Mouse (Mus musculus): ENCODE data around the gene Fv1.
"Not testable (repeated sequence)": the region's sequence is repeated elsewhere in the genome, so short reads cannot be mapped to it uniquely, and the experiment has no call there.

The Fv1 gene

GRCm38 (mm10) chr4:147868450-147869031 lies at the start of gene Fv1, which contains the start of gene Miip:
TSS of gene Fv1 (plus strand) at chr4:147868979.
TSS of gene Miip (minus strand) at chr4:147868816.
- peak; percentile 95 to 97 for DNase-seq (ENCODE audit: low spot score in 2 of 2)

DNA sequence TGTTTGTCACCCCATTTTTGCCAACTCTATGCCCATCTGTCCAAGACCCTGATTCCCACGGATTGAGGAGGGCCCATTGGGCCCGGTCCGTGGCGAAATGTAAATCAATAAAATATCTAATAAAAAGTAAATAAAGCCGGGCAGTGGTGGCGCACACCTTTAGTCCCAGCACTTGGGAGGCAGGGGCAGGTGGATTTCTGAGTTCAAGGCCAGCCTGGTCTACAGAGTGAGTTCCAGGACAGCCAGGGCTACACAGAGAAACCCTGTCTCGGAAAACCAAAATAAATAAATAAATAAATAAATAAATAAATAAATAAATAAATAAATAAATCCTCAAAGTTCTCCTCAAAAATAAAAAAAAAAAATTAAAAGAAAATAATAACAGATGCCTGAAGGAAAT lies 49.1 kb upstream of the Fv1 start:
- not testable (repeated sequence) for DNase-seq (ENCODE audit: low spot score in 2 of 2)

GRCm38 (mm10) chr4:147821414-147821813 lies 47.4 kb upstream of the Fv1 start:
- DNase-seq (ENCODE audit: low spot score in 2 of 2): not testable (repeated sequence)

GRCm38 (mm10) chr4:147824389-147824788 lies 44.4 kb upstream of the Fv1 start:
- no peak for DNase-seq (ENCODE audit: low spot score in 2 of 2)

GRCm38 (mm10) chr4:147839282-147839681 lies 29.5 kb upstream of the Fv1 start:
- DNase-seq (ENCODE audit: low spot score in 2 of 2): peak; percentile 31 to 42

DNA sequence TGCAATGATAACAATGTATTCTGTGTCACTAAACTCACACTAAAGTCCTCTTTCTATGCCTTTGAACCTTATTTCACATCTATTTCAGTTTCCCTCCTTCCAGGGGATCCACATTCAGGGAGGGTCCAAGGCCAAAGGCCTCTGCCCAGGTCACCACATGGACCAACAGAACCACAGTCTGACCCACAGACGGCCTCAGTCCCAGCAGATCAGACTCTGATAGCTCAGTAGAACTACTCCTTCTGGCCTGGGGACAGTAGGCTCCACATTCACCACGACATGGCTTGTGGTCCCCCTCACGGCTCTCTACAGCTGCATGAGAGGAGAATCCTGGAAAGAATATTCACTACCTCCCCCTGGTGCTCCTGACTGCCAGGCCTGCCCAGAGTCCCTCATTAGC lies 25.9 kb upstream of the Fv1 start:
- no peak for DNase-seq (ENCODE audit: low spot score in 2 of 2)

- peak; percentile 70 to 83 for DNase-seq (ENCODE audit: low spot score in 2 of 2)
These were observed 20.9 kb upstream of the Fv1 start, which contains the start of gene Zfp933 for GRCm38 (mm10) chr4:147847614-147848583. TSS of gene Zfp933 (minus strand) at chr4:147848366.

DNA sequence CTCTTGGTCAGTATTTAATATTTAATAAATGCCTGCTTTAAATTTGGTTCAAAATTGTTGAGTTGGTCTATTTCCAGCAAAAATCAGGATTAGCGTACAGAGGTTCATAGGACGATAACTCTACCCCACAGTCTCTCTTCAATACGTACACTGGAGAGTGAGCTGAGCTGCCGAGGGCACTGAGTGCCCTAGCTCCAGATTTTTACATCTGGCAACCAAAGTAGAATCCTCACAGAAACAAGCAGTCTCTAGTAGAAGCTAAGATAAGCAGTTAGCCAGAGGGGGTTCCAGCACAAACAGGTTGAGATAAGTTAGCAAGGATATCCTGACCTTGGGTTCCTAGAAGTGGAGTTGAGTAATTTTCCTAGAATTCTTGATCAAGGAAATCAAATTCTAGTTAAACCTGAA lies 20.2 kb upstream of the Fv1 start:
- no peak for DNase-seq (ENCODE audit: low spot score in 2 of 2)

- DNase-seq (ENCODE audit: low spot score in 2 of 2): no peak
These were observed 18.0 kb upstream of the Fv1 start for GRCm38 (mm10) chr4:147850776-147851175.

GRCm38 (mm10) chr4:147862051-147862450 lies 6.7 kb upstream of the Fv1 start:
- DNase-seq (ENCODE audit: low spot score in 2 of 2): no peak

DNA sequence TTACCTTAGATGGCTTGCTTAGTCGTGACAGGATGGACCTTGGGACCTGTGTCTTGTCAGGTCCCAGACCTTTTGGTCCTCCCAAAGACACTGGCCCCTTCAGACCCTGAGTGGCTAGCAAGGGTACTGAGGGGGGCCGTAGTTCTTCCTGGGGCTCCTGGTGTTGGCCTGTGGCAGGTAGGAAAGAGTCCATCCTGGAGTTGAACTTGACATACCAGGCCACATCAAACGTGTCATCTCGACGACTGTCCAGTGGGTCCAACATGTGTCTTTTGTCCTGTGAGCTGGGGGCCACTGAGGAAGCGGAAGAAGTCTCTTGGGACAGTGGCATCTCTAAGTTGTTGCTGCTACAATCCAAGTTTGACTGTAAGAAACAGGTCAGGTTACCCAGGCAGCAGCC lies 3.1 kb upstream of the Fv1 start:
- no peak for DNase-seq (ENCODE audit: low spot score in 2 of 2)

GRCm38 (mm10) chr4:147866056-147866455 lies 2.7 kb upstream of the Fv1 start:
- no peak for DNase-seq (ENCODE audit: low spot score in 2 of 2)

- DNase-seq (ENCODE audit: low spot score in 2 of 2): not testable (repeated sequence)
These were observed 2.0 kb upstream of the Fv1 start for GRCm38 (mm10) chr4:147866793-147867192.

DNA sequence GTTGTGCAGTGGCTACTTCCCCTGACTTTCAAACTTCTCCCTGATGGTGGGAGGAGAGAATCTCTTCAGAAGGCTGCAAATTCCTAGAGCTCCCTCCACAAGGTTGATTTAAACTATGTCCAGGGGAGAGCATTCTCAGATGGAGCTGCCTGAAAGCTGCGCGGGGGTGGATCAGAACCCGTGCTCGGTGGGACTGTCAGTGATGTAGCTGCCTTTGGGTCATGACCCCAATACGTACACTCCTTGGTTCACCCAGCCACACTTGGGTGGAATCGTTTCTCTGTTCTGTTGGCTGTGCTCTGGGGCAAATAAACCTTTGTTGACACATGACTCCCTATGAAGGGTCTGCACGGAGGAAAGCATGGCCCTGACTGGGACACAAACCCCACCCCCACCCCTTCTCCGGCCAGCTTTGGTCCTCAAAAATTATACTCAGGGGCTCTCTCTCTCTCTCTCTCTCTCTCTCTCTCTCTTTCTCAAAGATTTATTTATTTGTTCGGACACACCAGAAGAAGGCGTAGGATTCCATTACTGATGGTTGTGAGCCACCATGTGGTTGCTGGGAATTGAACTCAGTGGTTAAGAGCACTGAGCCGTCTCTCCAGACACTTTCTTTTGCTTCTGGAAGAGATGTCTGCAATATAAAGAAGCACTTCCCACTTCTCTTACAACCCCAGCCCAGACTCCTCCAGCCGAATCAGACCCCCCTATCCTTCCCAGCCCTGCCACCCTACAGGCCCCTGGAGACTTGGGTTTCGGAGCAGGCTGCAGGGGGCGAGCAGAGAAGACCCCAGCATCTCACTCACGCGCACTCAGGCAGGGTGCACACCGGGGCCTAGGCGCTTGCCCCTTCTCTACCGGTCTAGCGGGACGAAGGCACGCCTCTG lies 973 bp upstream of the Fv1 start:
- peak in 1 of 2 experiments; percentile 11 for DNase-seq (ENCODE audit: low spot score in 2 of 2)

GRCm38 (mm10) chr4:147869238-147869637 lies 459 bp downstream of the Fv1 start:
- DNase-seq (ENCODE audit: low spot score in 2 of 2): no peak

- DNase-seq (ENCODE audit: low spot score in 2 of 2): no peak
These were observed 7.2 kb downstream of the Fv1 start for GRCm38 (mm10) chr4:147875852-147876575.

DNA sequence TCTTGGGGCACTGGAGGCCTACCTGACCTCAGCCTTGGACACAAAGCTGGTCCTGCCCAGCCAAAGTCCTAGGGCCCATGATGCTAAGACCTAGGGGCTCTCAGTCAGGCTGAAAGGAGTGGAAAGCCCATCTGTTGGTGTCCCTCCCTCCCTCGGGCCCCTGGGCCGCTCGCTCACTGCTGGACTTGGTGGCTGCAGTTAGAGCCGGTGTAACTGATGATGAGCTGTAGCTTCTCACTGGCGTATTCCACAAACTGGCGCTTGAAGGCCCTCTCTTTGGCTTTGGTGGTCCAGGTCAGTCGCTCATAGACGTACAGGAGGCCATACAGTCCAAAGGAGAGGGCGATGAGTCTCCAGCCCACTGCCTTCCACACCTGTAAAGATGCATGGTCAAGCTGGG lies 9.8 kb downstream of the Fv1 start:
- no peak for DNase-seq (ENCODE audit: low spot score in 2 of 2)

- no peak for DNase-seq (ENCODE audit: low spot score in 2 of 2)
These were observed 10.7 kb downstream of the Fv1 start for GRCm38 (mm10) chr4:147879456-147879855.

GRCm38 (mm10) chr4:147879865-147880264 lies 11.1 kb downstream of the Fv1 start:
- DNase-seq (ENCODE audit: low spot score in 2 of 2): no peak

DNA sequence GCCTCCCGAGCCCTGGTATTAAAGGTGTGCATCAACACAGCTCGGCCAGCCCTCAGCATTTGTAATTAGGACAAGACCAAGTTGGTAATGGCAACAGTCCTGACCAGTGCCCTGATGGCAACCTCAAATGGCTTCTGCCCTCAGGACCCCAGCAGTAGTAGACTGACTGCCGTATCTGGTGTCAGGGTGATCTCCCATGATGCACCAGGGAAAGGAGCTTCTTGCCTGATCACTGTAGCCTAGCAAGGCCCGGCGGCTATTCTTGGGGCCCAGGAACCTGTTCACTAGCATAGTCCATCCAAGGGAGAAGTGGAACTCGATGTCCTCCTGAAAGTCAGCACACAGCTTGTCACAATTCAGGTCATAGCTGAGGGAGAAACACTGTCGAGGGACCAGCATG lies 13.0 kb downstream of the Fv1 start:
- DNase-seq (ENCODE audit: low spot score in 2 of 2): no peak

DNA sequence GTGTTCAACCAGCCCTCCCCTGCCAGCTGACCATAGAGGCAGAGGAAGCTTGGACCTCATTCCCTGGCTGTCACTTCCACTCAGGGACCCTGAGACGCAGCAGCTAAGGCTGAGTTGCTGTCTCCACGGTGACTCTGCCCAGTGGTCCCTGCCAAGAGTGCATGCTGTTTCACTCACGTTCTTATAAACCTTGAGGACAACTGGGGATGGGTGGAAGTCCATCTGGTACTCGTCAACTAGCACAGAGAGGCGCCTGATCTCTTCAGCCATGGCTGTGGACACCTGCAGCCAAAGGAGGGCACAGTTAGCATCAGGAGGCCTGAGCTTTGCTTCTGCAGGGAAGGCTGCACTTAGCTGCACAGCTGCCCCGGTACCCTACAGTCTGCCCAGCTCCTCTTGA lies 14.3 kb downstream of the Fv1 start:
- DNase-seq (ENCODE audit: low spot score in 2 of 2): no peak
